Mouse (Mus musculus) C2C12 (cell line): Measurements from ENCODE around the gene Ttc32. TPM values are rescaled to one million over a fixed set of nuclear protein-coding genes. Genes with fewer than 3 reads are reported as not detected.
A peak's percentile ranks its signal among the peaks of the same experiment; 100 is the strongest.

Experiments used
- H3K27me3 ChIP-seq: one replicate; pipeline ENCODE4 v1.6.1; 2011; ENCODE audit not compliant: control insufficient read depth, insufficient read depth, insufficient read length
- H3K36me3 ChIP-seq: one replicate; pipeline ENCODE4 v1.6.1; 2011; ENCODE audit not compliant: control insufficient read depth, insufficient read depth
- H3K4me3 ChIP-seq: one replicate; pipeline ENCODE4 v1.5.1; 2011; ENCODE audit warnings: mild to moderate bottlenecking, control low read depth; ENCODE audit not compliant: poor library complexity, insufficient read depth, severe bottlenecking
- H3K79me2 ChIP-seq: one replicate; pipeline ENCODE4 v1.6.1; 2011; ENCODE audit not compliant: control insufficient read depth, insufficient read depth
- H3K79me3 ChIP-seq: one replicate; pipeline ENCODE4 v1.6.1; 2011; ENCODE audit warnings: low read depth, control low read depth
- H3ac ChIP-seq: one replicate; pipeline ENCODE3; 2011; ENCODE audit warnings: low read depth; ENCODE audit not compliant: control insufficient read depth, insufficient read length
- CEBPB ChIP-seq: IDR thresholded peaks from one replicate; pipeline ENCODE4 v1.6.1; 2011; ENCODE audit warnings: low read depth, mild to moderate bottlenecking, control low read depth, moderate library complexity
- CTCF ChIP-seq: IDR thresholded peaks from one replicate; pipeline ENCODE4 v1.5.1; 2011; ENCODE audit not compliant: control insufficient read depth, insufficient read depth, insufficient read length
- FOSL1 ChIP-seq: IDR thresholded peaks from one replicate; pipeline ENCODE4 v1.8.0; 2011; ENCODE audit warnings: mild to moderate bottlenecking, low read length; ENCODE audit not compliant: poor library complexity, insufficient read depth, severe bottlenecking
- MAX ChIP-seq: IDR thresholded peaks from one replicate; pipeline ENCODE4 v1.6.1; 2011; ENCODE audit warnings: mild to moderate bottlenecking, control low read depth
- MYOD1 ChIP-seq: IDR thresholded peaks from one replicate; pipeline ENCODE4 v1.6.1; 2011; ENCODE audit warnings: low read depth; ENCODE audit not compliant: control insufficient read depth, insufficient read length
- MYOG ChIP-seq: IDR thresholded peaks from one replicate; pipeline ENCODE4 v1.6.1; 2011; ENCODE audit not compliant: control insufficient read depth, insufficient read length; ENCODE audit errors: extremely low read depth
- USF1 ChIP-seq: IDR thresholded peaks from one replicate; pipeline ENCODE4 v1.6.1; 2011; ENCODE audit warnings: low read depth, mild to moderate bottlenecking, control low read depth, moderate library complexity
- polyA plus RNA-seq: library from polyadenylated mRNA; unstranded; fragments of >200 nt; fragmentation: generic; extraction: Trizol; gene quantifications from one replicate; pipeline ENCODE4 v1.2.1, GENCODE M21; 2012; ENCODE audit warnings: missing spikeins

The Ttc32 gene
- polyA plus RNA-seq, 1 experiment, result 5.9 TPM

GRCm38 (mm10) chr12:9046674-9047073 is 16.9 kb downstream of the Ttc32 start:
- no peak overlapping the region for H3K4me3 ChIP-seq
- H3K27me3 ChIP-seq, result no peaks in the 10 kb centered on the region
- no peak for TF ChIP-seq MYOG
- no peak for TF ChIP-seq MAX
- no peak for TF ChIP-seq USF1
- TF ChIP-seq MYOD1, result no peak
- TF ChIP-seq CTCF, result no peak
- TF ChIP-seq CEBPB, result no peak
- no peak for TF ChIP-seq FOSL1
- no peaks in the 10 kb centered on the region for H3K79me2 ChIP-seq
- no peaks in the 10 kb centered on the region for H3K36me3 ChIP-seq
- no peaks in the 10 kb centered on the region for H3K79me3 ChIP-seq
- H3ac ChIP-seq, result no peak overlapping the region

GRCm38 (mm10) chr12:9048090-9048489 is 18.3 kb downstream of the Ttc32 start:
- no peaks in the 10 kb centered on the region for H3K79me2 ChIP-seq
- H3ac ChIP-seq, result no peak overlapping the region
- H3K27me3 ChIP-seq, result no peaks in the 10 kb centered on the region
- no peak overlapping the region for H3K4me3 ChIP-seq
- H3K36me3 ChIP-seq, result no peaks in the 10 kb centered on the region
- no peaks in the 10 kb centered on the region for H3K79me3 ChIP-seq
- TF ChIP-seq MYOD1 (no peak), USF1 (no peak), CTCF (no peak), MYOG (no peak), FOSL1 (no peak), MAX (no peak), CEBPB (no peak)

GRCm38 (mm10) chr12:9050824-9051223 is 21.0 kb downstream of the Ttc32 start:
- H3K27me3 ChIP-seq, result no peaks in the 10 kb centered on the region
- H3ac ChIP-seq, result no peak overlapping the region
- no peak for TF ChIP-seq MYOD1
- TF ChIP-seq USF1, result no peak
- TF ChIP-seq MYOG, result no peak
- no peak for TF ChIP-seq CEBPB
- TF ChIP-seq FOSL1, result no peak
- TF ChIP-seq CTCF, result no peak
- no peak for TF ChIP-seq MAX
- no peaks in the 10 kb centered on the region for H3K79me2 ChIP-seq
- H3K79me3 ChIP-seq, result no peaks in the 10 kb centered on the region
- H3K4me3 ChIP-seq, result no peak overlapping the region
- no peaks in the 10 kb centered on the region for H3K36me3 ChIP-seq

- no peak overlapping the region for H3ac ChIP-seq
- H3K4me3 ChIP-seq, result no peak overlapping the region
- H3K36me3 ChIP-seq, result no peaks in the 10 kb centered on the region
Observed at GRCm38 (mm10) chr12:9052075-9052829, 22.5 kb downstream of the Ttc32 start.

DNA sequence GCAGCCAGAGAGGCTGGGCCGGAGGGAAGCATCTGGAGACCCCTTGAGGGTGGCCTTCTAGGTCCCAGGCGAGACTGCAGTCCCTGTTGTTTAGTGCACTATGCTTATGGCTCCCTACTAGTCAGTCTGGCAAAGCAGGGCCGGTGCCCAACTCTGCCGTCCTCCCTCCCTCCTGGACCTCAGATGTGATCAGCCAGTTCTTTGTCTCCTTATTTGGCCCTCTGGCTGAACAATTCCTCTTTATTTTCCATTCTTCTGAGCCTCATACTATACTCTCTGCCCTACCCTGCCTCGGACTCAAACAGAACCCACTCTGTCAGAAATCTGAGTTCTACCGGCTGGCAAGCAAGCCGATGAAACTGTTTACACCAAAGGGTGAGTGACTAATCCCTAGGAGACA is 23.5 kb downstream of the Ttc32 start:
- no peaks in the 10 kb centered on the region for H3K27me3 ChIP-seq
- H3ac ChIP-seq, result no peak overlapping the region
- H3K79me2 ChIP-seq, result no peaks in the 10 kb centered on the region
- TF ChIP-seq CTCF (no peak), MYOD1 (no peak), USF1 (no peak), FOSL1 (no peak), MAX (no peak), CEBPB (no peak), MYOG (no peak)
- H3K79me3 ChIP-seq, result no peaks in the 10 kb centered on the region
- no peak overlapping the region for H3K4me3 ChIP-seq
- no peaks in the 10 kb centered on the region for H3K36me3 ChIP-seq

More at GRCm38 (mm10) chr12:9052075-9052829, 22.5 kb downstream of the Ttc32 start:
- Histone ChIP-seq H3K79me3 (no peaks in the 10 kb centered on the region), H3K79me2 (no peaks in the 10 kb centered on the region), H3K27me3 (no peaks in the 10 kb centered on the region)
- no peak for TF ChIP-seq CEBPB
- TF ChIP-seq CTCF, result peak; percentile 87
- peak; percentile 65 for TF ChIP-seq MYOD1
- no peak for TF ChIP-seq FOSL1
- peak; percentile 90 for TF ChIP-seq MAX

- Histone ChIP-seq H3K36me3 (no peaks in the 10 kb centered on the region), H3K27me3 (no peaks in the 10 kb centered on the region), H3K79me3 (no peaks in the 10 kb centered on the region), H3K4me3 (no peak overlapping the region), H3ac (no peak overlapping the region), H3K79me2 (no peaks in the 10 kb centered on the region)
- TF ChIP-seq CTCF (no peak), MAX (no peak), USF1 (no peak), MYOG (no peak), MYOD1 (no peak), FOSL1 (no peak), CEBPB (no peak)
Observed at GRCm38 (mm10) chr12:9054012-9054411, 24.2 kb downstream of the Ttc32 start.
